Mouse (Mus musculus) regulatory T cell (primary cell): Measurements from ENCODE around the gene Tnks1bp1.

ENCODE experiments used
- in situ Hi-C: fragments of 300-600 bp; cut with MboI, MseI; formaldehyde crosslinking; loops from one replicate; pipeline ENCODE4 v1.15.1; 2025; ENCODE audit warnings: high pct_unique_total_duplicates

Tnks1bp1 gene

DNA sequence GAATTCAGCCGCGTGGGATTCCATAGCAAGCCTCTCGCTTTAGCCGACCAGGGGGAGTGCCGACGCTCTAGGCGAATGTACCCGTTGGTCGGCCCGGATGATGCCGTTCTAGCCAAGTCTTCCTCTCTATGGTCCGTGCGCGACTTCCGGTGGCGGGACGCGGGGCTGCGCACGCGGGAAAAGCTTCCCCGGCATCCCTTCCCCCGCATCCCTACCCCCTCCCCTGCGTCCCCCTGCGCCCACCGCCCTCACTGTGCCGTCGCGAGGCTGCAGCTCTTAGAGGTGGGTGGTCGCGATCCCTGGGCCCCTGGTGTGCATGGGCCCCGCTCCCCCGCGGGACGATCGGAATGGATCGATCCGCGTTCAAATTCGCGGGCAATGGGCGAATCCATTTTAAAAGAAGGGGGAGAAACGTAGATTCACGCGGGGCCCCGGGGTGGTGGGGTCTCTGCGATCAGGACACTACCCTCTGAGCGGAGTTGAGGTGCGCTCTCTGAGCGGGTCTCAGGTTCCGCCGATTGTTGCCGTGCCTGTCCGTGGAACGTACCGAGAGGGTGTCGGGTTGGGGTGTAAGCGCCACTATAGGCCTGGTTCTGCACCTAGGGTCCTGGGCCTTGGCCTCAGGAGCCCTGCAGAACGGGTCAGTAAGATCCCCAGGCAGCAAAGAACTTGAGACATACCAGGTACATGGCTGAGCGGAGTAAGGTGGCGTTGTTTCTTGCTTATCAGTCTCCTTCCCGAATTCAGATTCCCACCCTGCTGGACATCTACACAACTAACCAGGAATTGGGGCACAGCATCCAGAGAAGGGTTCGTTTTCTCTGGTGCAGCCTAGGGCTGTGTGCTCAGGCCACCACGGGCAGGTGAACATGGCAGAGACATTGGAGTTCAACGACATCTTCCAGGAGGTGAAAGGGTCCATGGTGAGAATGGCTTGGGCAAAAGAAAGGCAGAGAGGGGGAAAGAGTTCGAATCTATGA is 10.5 kb upstream of the Tnks1bp1 start, which contains the start of the genes Ssrp1 and P2rx3:
Gene Ssrp1, plus strand, starts transcription at position 188 of the 980 bp plus-strand sequence.
Gene P2rx3, minus strand, starts transcription at position 416 of the 980 bp plus-strand sequence.
- in situ Hi-C loops = loop anchor here (25.0 kb wide), 1 partner anchor 550 kb away; the partner anchor contains the start of gene Tfpi

DNA sequence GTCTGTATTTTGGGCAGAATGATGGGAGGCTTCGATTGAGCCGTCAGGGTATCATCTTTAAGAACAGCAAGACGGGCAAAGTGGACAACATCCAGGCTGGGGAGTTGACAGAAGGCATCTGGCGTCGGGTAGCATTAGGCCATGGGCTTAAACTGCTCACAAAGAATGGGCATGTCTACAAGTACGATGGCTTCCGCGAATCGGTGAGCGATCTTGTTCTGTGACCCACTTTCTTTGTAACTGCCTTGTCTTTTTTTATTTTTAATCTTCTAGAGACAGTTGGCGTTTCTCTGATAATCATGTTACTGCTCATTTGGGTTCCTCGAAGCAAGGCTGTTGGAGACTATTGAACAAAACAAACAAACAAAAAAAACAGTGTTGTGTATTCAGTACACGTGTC is 9.5 kb upstream of the Tnks1bp1 start:
- in situ Hi-C loops = loop anchor here (25.0 kb wide), 1 partner anchor 551 kb away; the partner anchor contains the start of gene Tfpi

GRCm38 (mm10) chr2:85043623-85044022 is 4.2 kb upstream of the Tnks1bp1 start:
- in situ Hi-C loops = loop anchor here (5.0 to 25.0 kb wide), 3 partner anchors 101 to 556 kb away; partner anchors contain the start of genes Clp1 and Tfpi

GRCm38 (mm10) chr2:85046222-85046621 is 1.6 kb upstream of the Tnks1bp1 start:
- in situ Hi-C loops = loop anchor here (25.0 kb wide), 1 partner anchor 559 kb away; the partner anchor contains the start of gene Tfpi

- in situ Hi-C loops = loop anchor here (25.0 kb wide), 1 partner anchor 560 kb away; the partner anchor contains the start of gene Tfpi
Measured at GRCm38 (mm10) chr2:85047081-85047480, 741 bp upstream of the Tnks1bp1 start.

DNA sequence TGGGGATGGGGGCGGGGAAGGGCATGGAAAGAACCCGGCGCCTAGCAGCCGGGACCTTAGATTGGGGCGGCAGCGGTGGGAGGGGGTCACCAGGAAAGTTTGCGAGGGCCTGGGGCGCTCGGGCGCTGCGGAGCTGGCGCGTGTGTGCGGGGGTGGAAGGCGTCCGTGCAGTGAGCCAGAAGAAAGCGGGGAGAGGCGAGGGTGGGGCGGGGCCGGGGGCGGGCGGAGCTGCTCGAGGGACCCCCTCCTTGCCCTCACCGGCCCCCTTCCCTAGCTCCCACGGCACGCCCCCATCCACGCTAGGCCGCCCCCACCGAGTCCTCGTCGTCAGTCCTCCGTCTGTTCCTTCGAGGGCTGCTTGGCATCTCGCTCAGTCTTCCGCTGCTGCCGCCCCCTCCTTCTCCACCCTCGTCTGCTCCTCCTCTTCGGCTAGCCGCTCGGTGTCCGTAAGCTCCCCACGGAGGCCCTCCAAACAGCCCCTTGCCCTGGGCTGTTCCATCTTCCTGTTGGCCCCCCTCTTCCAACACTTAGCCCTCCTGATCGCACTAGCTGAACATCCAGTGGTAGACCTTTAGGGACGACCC is 438 bp downstream of the Tnks1bp1 start:
- in situ Hi-C loops = loop anchor here (25.0 kb wide), 1 partner anchor 561 kb away; the partner anchor contains the start of gene Tfpi

DNA sequence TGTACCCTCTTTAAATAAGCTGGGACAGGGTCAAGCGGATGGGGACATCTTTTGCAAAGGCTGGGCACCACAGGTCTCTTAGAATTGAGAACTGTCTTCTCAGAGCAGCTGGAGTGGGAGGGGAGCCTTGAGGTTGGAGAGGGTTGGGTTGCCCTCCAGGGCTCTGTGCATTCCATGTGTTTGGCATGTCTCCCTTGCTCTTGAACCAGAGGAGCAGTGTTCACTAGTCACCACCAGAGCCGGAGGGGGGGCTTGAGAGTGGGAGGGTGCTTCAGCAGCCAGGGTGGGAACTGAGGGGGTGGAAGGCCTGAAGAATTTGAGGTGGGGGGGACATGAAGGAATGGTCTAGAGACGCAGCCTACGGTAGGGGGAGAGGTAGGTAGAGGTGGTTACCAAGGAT is 1.5 kb downstream of the Tnks1bp1 start:
- in situ Hi-C loops = loop anchor here (25.0 kb wide), 1 partner anchor 562 kb away; the partner anchor contains the start of gene Tfpi

DNA sequence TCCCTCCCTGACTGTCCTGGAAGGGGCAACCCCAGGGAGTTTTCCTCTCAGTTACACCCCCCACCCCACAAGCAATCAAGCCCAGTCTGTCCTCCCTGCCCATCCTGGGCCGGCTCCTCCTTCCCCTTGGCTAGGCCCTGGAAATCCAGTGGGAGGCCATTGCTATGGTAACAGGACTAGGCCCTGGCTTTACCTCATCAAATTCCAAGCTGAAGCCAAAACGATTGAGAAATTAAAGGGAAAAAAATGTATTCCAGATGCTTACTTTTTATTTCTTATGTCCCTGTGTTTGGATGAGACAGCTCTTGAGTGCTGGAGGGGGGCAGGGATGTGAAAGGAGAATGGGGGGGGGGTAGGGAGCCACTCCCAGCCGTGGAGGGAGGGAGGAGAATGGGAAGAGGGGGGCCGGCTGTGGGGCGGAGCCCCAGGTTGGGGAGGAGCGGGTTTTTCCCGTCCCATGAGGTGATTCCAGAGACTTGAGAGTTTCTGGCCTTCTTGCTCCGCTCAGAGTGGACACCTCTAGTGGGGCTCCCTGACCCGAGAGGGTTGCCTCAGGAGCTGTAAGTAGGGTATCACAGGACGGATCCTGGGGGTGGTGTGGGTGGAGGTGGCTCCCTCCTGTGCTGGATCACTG is 2.3 kb downstream of the Tnks1bp1 start:
- in situ Hi-C loops = no loop called here

- in situ Hi-C loops = no loop called here
Measured at GRCm38 (mm10) chr2:85050746-85051145, 2.9 kb downstream of the Tnks1bp1 start.

DNA sequence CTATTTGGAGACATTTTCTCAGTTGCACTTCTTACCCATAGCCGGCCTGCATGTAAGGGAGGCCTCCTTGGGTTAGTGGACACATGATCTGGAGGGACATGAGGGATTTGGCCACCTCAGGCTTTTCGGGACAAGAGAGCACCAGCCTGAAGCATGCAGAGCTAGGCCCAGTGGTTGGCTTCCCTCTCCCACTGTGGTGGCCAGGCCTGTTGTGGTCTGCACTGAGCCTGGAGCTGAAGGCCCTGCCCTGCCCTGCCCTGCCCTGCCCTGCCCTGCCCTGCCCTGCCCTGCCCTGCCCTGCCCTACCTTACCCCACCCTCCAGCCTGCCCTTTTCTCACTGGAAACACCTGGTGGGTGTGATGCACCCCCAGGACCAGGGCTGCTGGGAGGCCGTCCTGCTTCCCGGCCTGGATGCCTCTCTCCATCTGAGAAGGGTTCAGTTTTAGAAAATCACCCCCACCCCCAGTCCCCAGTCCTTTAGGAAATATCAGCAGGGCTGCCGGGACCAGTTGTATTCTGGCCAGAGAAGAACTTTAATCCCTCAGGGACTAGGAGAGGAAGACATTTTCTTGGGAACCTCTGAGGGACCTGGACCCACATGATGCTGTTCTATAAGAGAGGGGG is 5.5 kb downstream of the Tnks1bp1 start:
- in situ Hi-C loops = no loop called here

DNA sequence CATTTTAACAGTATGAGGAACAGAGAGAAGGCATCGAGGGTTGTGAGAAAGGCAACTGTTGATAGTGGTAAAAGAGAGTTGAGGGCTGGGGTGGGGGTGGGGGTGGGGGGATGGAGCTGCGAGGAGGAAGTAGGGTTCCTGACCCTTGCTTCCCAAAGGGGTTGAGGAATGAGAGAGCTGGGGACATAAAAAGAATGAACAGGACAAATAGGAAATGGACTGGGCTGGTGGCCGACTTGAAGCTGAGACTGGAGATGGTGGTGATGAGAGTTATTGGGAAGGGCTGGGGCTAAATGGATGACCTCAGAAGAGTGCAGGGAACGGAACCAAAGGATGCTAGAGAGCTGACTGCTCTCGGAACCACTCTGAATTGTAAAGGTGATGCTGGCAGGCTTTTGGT is 8.9 kb downstream of the Tnks1bp1 start:
- in situ Hi-C loops = loop anchor here (5.0 kb wide), 1 partner anchor 51 kb away; no protein-coding TSS in a partner anchor

GRCm38 (mm10) chr2:85059677-85060076 is 11.9 kb downstream of the Tnks1bp1 start:
- in situ Hi-C loops = loop anchor here (5.0 kb wide), 1 partner anchor 48 kb away; no protein-coding TSS in a partner anchor

DNA sequence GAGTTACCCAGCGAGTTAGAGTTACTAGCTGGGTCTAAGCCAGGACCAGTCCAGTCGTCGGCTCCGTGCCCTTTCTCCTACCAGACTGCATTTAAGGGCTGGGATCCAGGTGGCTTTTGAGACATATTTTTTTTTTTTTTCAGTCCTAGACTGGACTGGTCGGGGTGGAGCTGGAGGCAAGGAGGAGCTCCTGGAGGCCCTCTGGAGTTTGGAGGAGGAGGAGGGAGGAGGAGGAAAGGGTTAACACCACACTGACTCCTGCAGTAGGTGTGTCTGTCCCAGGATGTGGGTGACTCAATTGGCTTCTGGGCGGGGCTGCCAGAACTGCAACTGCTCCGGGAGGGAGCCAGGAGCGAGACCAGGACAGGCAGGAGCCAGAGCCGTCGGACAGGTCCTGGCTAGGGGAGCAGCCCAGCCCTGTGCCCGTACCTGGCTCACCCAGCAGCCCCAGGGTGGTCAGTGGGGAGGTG is 12.8 kb downstream of the Tnks1bp1 start:
- in situ Hi-C loops = no loop called here

GRCm38 (mm10) chr2:85061107-85061541 is 13.3 kb downstream of the Tnks1bp1 start:
- in situ Hi-C loops = no loop called here

GRCm38 (mm10) chr2:85065141-85065875 is 17.5 kb downstream of the Tnks1bp1 start:
- in situ Hi-C loops = no loop called here

GRCm38 (mm10) chr2:85066937-85067336 is 19.1 kb downstream of the Tnks1bp1 start:
- in situ Hi-C loops = no loop called here

- in situ Hi-C loops = no loop called here
Measured at GRCm38 (mm10) chr2:85067903-85068625, 20.2 kb downstream of the Tnks1bp1 start.

GRCm38 (mm10) chr2:85068626-85069025 is 20.8 kb downstream of the Tnks1bp1 start:
- in situ Hi-C loops = no loop called here

- in situ Hi-C loops = no loop called here
Measured at GRCm38 (mm10) chr2:85070086-85070485, 22.3 kb downstream of the Tnks1bp1 start.
